Mouse (Mus musculus) olfactory bulb, adult 2 months (tissue): ENCODE measurements around the gene Shank3.

ENCODE experiments used
- CTCF ChIP-seq: fragments of 200-500 bp; IDR thresholded peaks from 2 replicates; pipeline ENCODE4 v1.5.1; 2012; ENCODE audit warnings: low read depth, mild to moderate bottlenecking, low read length, moderate library complexity; ENCODE audit not compliant: insufficient read depth
- POLR2A ChIP-seq: fragments of 200-500 bp; IDR thresholded peaks from 2 replicates; pipeline ENCODE4 v1.6.1; 2012; ENCODE audit warnings: mild to moderate bottlenecking, low read depth, low read length, moderate library complexity; ENCODE audit not compliant: insufficient read depth

DNA sequence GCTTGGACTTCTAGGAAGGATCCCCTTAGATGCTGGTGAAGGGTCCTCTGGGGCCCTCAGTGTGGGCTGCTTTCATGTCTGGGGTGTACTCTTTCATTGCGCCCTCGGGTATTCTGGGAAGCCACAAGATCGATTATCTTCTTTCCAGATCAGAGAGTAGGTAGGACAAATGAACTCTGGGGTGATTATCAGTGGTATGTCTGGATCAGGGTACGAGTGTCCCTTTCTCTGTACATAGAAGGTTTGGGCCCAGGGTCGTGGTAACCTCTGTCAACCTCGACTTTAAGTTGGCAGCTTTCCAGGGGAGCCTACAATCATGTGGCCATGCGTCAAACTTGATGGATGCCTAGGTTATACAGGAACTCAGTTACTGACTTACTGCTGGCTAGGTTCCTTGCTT, 26.5 kb downstream of the Shank3 start:
- no peak for TF ChIP-seq CTCF
- no peak for TF ChIP-seq POLR2A
